Mouse (Mus musculus): ENCODE data around the gene Gm10718. TPM values are rescaled to one million over a fixed set of nuclear protein-coding genes. Genes with fewer than 3 reads are reported as not detected.
"Not testable (repeated sequence)": the region's sequence is repeated elsewhere in the genome, so short reads cannot be mapped to it uniquely, and the experiment has no call there.

Gene Gm10718
- polyA plus RNA-seq (2015; fragmentation: Nextera tagmentation; extraction: Ambion mirVana), result 1.6 and 2.9 TPM in 2 replicates

DNA sequence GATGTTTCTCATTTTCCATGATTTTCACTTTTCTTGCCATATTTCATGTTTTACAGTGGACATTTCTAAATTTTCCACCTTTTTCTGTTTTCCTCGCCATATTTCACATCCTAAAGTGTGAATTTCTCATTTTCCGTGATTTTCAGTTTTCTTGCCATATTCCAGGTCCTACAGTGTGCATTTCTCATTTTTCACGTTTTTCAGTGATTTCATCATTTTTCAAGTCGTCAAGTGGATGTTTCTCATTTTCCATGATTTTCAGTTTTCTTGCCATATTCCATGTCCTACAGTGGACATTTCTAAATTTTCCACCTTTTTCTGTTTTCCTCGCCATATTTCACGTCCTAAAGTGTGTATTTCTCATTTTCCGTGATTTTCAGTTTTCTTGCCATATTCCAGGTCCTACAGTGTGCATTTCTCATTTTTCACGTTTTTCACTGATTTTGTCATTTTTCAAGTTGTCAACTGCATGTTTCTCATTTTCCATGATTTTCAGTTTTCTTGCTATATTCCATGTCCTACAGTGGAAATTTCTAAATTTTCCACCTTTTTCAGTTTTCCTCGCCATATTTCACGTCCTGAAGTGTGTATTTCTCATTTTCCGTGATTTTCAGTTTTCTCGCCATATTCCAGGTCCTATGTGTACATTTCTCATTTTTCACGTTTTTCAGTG lies at the start of gene Gm10718:
Gene Gm10718 (plus strand): TSS at position 236 of the 673 bp plus-strand sequence.
- not testable (repeated sequence) for DNase-seq (ENCODE audit: low spot score); ATAC-seq; H3K27ac ChIP-seq (ENCODE audit: low read length); H3K36me3 ChIP-seq (ENCODE audit: insufficient read depth, low read length); H3K9me3 ChIP-seq (ENCODE audit: low read length); H3K4me1 ChIP-seq (ENCODE audit: insufficient read depth, low read depth, low read length); H3K9ac ChIP-seq (replicated peaks; ENCODE audit: low read depth); H3K27me3 ChIP-seq (replicated peaks; ENCODE audit: insufficient read depth, low read length); H3K4me3 ChIP-seq (ENCODE audit: low read depth, low read length); H3K4me2 ChIP-seq (replicated peaks; ENCODE audit: low read depth, low read length)
- WGBS, result 73% methylated on average over 9 of the region's 13 CpGs

DNA sequence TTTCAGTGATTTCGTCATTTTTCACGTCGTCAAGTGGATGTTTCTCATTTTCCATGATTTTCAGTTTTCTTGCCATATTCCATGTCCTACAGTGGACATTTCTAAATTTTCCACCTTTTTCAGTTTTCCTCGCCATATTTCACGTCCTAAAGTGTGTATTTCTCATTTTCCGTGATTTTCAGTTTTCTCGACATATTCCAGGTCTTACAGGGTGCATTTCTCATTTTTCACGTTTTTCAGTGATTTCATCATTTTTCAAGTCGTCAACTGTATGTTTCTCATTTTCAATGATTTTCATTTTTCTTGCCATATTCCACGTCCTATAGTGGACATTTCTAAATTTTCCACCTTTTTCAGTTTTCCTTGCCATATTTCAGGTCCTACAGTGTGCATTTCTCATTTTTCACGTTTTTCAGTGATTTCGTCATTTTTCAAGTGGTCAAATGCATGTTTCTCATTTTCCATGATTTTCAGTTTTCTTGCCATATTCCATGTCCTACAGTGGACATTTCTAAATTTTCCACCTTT lies 22.8 kb upstream of the Gm10718 start, which contains the start of gene Gm10722:
Gene Gm10722 (plus strand): TSS at position 478 of the 528 bp plus-strand sequence.
- not testable (repeated sequence) for H3K9me3 ChIP-seq (ENCODE audit: low read length); ATAC-seq; H3K4me1 ChIP-seq (ENCODE audit: insufficient read depth, low read depth, low read length); H3K36me3 ChIP-seq (ENCODE audit: insufficient read depth, low read length); H3K9ac ChIP-seq (replicated peaks; ENCODE audit: low read depth); H3K27ac ChIP-seq (ENCODE audit: low read length); H3K4me2 ChIP-seq (replicated peaks; ENCODE audit: low read depth, low read length); H3K27me3 ChIP-seq (replicated peaks; ENCODE audit: insufficient read depth, low read length); H3K4me3 ChIP-seq (ENCODE audit: low read depth, low read length)
- DNase-seq (ENCODE audit: low spot score), result peak; percentile 4
- 66% methylated on average over 12 of the region's 12 CpGs for WGBS

DNA sequence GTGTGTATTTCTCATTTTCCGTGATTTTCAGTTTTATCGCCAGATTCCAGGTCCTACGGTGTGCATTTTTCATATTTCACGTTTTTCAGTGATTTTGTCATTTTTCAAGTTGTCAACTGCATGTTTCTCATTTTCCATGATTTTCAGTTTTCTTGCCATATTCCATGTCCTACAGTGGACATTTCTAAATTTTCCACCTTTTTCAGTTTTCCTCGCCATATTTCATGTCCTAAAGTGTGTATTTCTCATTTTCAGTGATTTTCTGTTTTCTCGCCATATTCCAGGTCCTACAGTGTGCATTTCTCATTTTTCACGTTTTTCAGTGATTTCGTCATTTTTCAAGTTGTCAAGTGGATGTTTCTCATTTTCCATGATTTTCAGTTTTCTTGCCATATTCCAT lies 22.3 kb upstream of the Gm10718 start:
- WGBS, result 65% methylated on average over 8 of the region's 8 CpGs
- H3K4me3 ChIP-seq (ENCODE audit: low read depth, low read length); H3K4me1 ChIP-seq (ENCODE audit: insufficient read depth, low read depth, low read length); H3K9ac ChIP-seq (replicated peaks; ENCODE audit: low read depth); ATAC-seq; H3K27me3 ChIP-seq (replicated peaks; ENCODE audit: insufficient read depth, low read length); H3K9me3 ChIP-seq (ENCODE audit: low read length); H3K4me2 ChIP-seq (replicated peaks; ENCODE audit: low read depth, low read length); DNase-seq (ENCODE audit: low spot score); H3K36me3 ChIP-seq (ENCODE audit: insufficient read depth, low read length); H3K27ac ChIP-seq (ENCODE audit: low read length): not testable (repeated sequence)

DNA sequence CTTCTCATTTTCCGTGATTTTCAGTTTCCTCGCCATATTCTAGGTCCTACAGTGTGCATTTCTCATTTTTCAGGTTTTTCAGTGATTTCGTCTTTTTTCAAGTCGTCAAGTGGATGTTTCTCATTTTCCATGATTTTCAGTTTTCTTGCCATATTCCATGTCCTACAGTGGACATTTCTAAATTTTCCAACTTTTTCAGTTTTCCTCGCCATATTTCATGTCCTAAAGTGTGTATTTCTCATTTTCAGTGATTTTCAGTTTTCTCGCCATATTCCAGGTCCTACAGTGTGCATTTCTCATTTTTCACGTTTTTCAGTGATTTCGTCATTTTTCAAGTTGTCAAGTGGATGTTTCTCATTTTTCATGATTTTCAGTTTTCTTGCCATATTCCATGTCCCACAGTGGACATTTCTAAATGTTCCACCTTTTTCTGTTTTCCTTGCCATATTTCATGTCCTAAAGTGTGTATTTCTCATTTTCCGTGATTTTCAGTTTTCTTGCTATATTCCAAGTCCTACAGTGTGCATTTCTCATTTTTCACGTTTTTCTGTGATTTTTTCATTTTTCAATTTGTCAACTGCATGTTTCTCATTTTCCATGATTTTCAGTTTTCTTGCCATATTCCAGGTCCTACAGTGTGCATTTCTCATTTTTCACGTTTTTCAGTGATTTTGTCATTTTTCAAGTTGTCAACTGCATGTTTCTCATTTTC lies 21.2 kb upstream of the Gm10718 start:
- peak; percentile 73 for ATAC-seq
- H3K36me3 ChIP-seq (ENCODE audit: insufficient read depth, low read length); H3K4me2 ChIP-seq (replicated peaks; ENCODE audit: low read depth, low read length); H3K4me1 ChIP-seq (ENCODE audit: insufficient read depth, low read depth, low read length); H3K27ac ChIP-seq (ENCODE audit: low read length); H3K9ac ChIP-seq (replicated peaks; ENCODE audit: low read depth); H3K4me3 ChIP-seq (ENCODE audit: low read depth, low read length); H3K9me3 ChIP-seq (ENCODE audit: low read length); H3K27me3 ChIP-seq (replicated peaks; ENCODE audit: insufficient read depth, low read length): not testable (repeated sequence)
- DNase-seq (ENCODE audit: low spot score), result peak; percentile 9
- 55% methylated on average over 8 of the region's 11 CpGs for WGBS

DNA sequence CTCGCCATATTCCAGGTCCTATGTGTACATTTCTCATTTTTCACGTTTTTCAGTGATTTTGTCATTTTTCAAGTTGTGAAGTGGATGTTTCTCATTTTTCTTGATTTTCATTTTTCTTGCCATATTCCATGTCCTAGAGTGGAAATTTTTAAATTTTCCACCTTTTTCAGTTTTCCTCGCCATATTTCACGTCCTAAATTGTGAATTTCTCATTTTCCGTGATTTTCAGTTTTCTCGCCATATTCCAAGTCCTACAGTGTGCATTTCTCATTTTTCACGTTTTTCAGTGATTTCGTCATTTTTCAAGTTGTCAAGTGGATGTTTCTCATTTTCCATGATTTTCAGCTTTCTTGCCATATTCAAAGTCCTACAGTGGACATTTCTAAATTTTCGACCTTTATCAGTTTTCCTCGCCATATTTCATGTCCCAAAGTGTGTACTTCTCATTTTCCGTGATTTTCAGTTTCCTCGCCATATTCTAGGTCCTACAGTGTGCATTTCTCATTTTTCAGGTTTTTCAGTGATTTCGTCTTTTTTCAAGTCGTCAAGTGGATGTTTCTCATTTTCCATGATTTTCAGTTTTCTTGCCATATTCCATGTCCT lies 20.5 kb upstream of the Gm10718 start, which contains the start of gene Gm11168:
Gene Gm11168 (plus strand): TSS at position 553 of the 603 bp plus-strand sequence.
- H3K36me3 ChIP-seq (ENCODE audit: insufficient read depth, low read length); H3K27me3 ChIP-seq (replicated peaks; ENCODE audit: insufficient read depth, low read length); H3K9ac ChIP-seq (replicated peaks; ENCODE audit: low read depth); ATAC-seq; H3K4me3 ChIP-seq (ENCODE audit: low read depth, low read length); H3K4me2 ChIP-seq (replicated peaks; ENCODE audit: low read depth, low read length); DNase-seq (ENCODE audit: low spot score); H3K9me3 ChIP-seq (ENCODE audit: low read length); H3K4me1 ChIP-seq (ENCODE audit: insufficient read depth, low read depth, low read length); H3K27ac ChIP-seq (ENCODE audit: low read length): not testable (repeated sequence)
- WGBS, result 76% methylated on average over 6 of the region's 14 CpGs

DNA sequence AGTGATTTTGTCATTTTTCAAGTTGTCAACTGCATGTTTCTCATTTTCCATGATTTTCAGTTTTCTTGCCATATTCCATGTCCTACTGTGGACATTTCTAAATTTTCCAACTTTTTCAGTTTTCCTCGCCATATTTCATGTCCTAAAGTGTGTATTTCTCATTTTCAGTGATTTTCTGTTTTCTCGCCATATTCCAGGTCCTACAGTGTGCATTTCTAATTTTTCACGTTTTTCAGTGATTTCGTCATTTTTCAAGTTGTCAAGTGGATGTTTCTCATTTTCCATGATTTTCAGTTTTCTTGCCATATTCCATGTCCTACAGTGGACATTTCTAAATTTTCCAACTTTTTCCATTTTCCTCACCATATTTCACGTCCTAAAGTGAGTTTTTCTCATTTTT lies 17.2 kb upstream of the Gm10718 start:
- DNase-seq (ENCODE audit: low spot score); H3K9ac ChIP-seq (replicated peaks; ENCODE audit: low read depth); H3K27me3 ChIP-seq (replicated peaks; ENCODE audit: insufficient read depth, low read length); H3K9me3 ChIP-seq (ENCODE audit: low read length); H3K4me1 ChIP-seq (ENCODE audit: insufficient read depth, low read depth, low read length); H3K4me2 ChIP-seq (replicated peaks; ENCODE audit: low read depth, low read length); ATAC-seq; H3K36me3 ChIP-seq (ENCODE audit: insufficient read depth, low read length); H3K4me3 ChIP-seq (ENCODE audit: low read depth, low read length); H3K27ac ChIP-seq (ENCODE audit: low read length): not testable (repeated sequence)
- 80% methylated on average over 1 of the region's 5 CpGs for WGBS

DNA sequence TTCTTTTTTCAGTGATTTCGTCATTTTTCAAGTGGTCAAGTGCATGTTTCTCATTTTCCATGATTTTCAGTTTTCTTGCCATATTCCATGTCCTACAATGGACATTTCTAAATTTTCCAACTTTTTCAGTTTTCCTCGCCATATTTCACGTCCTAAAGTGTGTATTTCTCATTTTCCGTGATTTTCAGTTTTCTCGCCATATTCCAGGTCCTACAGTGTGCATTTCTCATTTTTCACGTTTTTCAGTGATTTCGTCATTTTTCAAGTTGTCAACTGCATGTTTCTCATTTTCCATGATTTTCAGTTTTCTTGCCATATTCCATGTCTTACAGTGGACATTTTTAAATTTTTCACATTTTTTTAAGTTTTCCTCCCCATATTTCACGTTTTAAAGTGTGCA lies 16.7 kb upstream of the Gm10718 start:
- ATAC-seq, result peak; percentile 58
- not testable (repeated sequence) for H3K27ac ChIP-seq (ENCODE audit: low read length); H3K9me3 ChIP-seq (ENCODE audit: low read length); H3K4me1 ChIP-seq (ENCODE audit: insufficient read depth, low read depth, low read length); H3K4me3 ChIP-seq (ENCODE audit: low read depth, low read length); H3K27me3 ChIP-seq (replicated peaks; ENCODE audit: insufficient read depth, low read length); H3K9ac ChIP-seq (replicated peaks; ENCODE audit: low read depth); H3K36me3 ChIP-seq (ENCODE audit: insufficient read depth, low read length); H3K4me2 ChIP-seq (replicated peaks; ENCODE audit: low read depth, low read length); DNase-seq (ENCODE audit: low spot score)
- 65% methylated on average over 7 of the region's 8 CpGs for WGBS

DNA sequence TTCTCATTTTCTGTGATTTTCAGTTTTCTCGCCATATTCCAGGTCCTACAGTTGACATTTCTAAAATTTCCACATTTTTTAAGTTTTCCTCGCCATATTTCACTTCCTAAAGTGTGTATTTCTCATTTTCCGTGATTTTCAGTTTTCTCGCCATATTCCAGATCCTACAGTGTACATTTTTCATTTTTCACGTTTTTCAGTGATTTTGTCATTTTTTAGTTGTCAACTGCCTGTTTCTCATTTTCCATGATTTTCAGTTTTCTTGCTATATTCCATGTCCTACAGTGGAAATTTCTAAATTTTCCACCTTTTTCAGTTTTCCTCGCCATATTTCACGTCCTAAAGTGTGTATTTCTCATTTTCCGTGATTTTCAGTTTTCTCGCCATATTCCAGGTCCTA lies 16.1 kb upstream of the Gm10718 start:
- ATAC-seq, result peak; percentile 15; the same call in 1 of the 2 replicates
- peak; percentile 5 for DNase-seq (ENCODE audit: low spot score)
- not testable (repeated sequence) for H3K4me2 ChIP-seq (replicated peaks; ENCODE audit: low read depth, low read length); H3K4me1 ChIP-seq (ENCODE audit: insufficient read depth, low read depth, low read length); H3K36me3 ChIP-seq (ENCODE audit: insufficient read depth, low read length); H3K9ac ChIP-seq (replicated peaks; ENCODE audit: low read depth); H3K27ac ChIP-seq (ENCODE audit: low read length); H3K27me3 ChIP-seq (replicated peaks; ENCODE audit: insufficient read depth, low read length); H3K4me3 ChIP-seq (ENCODE audit: low read depth, low read length); H3K9me3 ChIP-seq (ENCODE audit: low read length)
- WGBS, result 79% methylated on average over 7 of the region's 9 CpGs

DNA sequence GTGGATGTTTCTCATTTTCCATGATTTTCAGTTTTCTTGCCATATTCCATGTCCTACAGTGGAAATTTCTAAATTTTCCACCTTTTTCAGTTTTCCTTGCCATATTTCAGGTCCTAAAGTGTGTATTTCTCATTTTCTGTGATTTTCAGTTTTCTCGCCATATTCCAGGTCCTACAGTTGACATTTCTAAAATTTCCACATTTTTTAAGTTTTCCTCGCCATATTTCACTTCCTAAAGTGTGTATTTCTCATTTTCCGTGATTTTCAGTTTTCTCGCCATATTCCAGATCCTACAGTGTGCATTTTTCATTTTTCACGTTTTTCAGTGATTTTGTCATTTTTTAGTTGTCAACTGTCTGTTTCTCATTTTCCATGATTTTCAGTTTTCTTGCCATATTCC lies 14.0 kb upstream of the Gm10718 start:
- H3K36me3 ChIP-seq (ENCODE audit: insufficient read depth, low read length); H3K4me3 ChIP-seq (ENCODE audit: low read depth, low read length); H3K4me1 ChIP-seq (ENCODE audit: insufficient read depth, low read depth, low read length); H3K9ac ChIP-seq (replicated peaks; ENCODE audit: low read depth); H3K27ac ChIP-seq (ENCODE audit: low read length); H3K4me2 ChIP-seq (replicated peaks; ENCODE audit: low read depth, low read length); DNase-seq (ENCODE audit: low spot score); H3K27me3 ChIP-seq (replicated peaks; ENCODE audit: insufficient read depth, low read length); H3K9me3 ChIP-seq (ENCODE audit: low read length): not testable (repeated sequence)
- ATAC-seq, result peak; percentile 27; the same call in 1 of the 2 replicates
- no CpG with 5 or more reads among the region's 5 CpGs for WGBS
